Mouse (Mus musculus) embryonic stem cell, embryonic (primary cell): ENCODE measurements around the gene Sept9.

ENCODE experiments used
- CTCF ChIA-PET, 4 experiments: fragments of 300-600 bp in 2 of 4; fragments of 350-600 bp in 2 of 4; sonication (Branson Sonifier 250); formaldehyde crosslinking; loops; one replicate each; lab custom pipeline; 2022; ENCODE audit warnings: inconsistent platforms in 2 of 4; lab: Charles Lee
- POLR2A ChIA-PET, 4 experiments: fragments of 300-600 bp in 2 of 4; fragments of 350-600 bp in 2 of 4; sonication (Branson Sonifier 250); formaldehyde crosslinking; loops; one replicate each; lab custom pipeline; 2022; ENCODE audit warnings: antibody characterized with exemption in 4 of 4, inconsistent platforms in 1 of 4; lab: Charles Lee

The Sept9 gene

GRCm38 (mm10) chr11:117259178-117259960, 59.9 kb downstream of the Sept9 start:
- ChIA-PET POLR2A (interaction anchor here in 1 of 4 experiments (1.8 kb wide), 1 partner anchor 8 kb away, joined by 4 read pairs; no protein-coding TSS in a partner anchor), CTCF (interaction anchor here in 3 of 4 experiments (0.6 to 1.4 kb wide), 8 partner anchors 13 to 604 kb away, joined by 3 to 4 read pairs (median 3); no protein-coding TSS in a partner anchor)

- POLR2A ChIA-PET = interaction anchor here in 2 of 4 experiments (0.7 to 1.8 kb wide), 2 partner anchors 10 to 98 kb away, joined by 3 to 4 read pairs; no protein-coding TSS in a partner anchor
- CTCF ChIA-PET = interaction anchor here in 3 of 4 experiments (0.7 to 1.5 kb wide), 3 partner anchors 19 to 203 kb away, joined by 3 to 4 read pairs (median 3); no protein-coding TSS in a partner anchor
Measured at GRCm38 (mm10) chr11:117260631-117261030, 61.2 kb downstream of the Sept9 start.

GRCm38 (mm10) chr11:117263096-117263808, 63.8 kb downstream of the Sept9 start:
- POLR2A ChIA-PET = interaction anchor here in 3 of 4 experiments (0.6 to 1.3 kb wide), 9 partner anchors 15 to 706 kb away, joined by 3 to 14 read pairs (median 4); partner anchors contain the start of genes Socs3 (in 1 of the 3) and Tnrc6c (in 1 of the 3)
- CTCF ChIA-PET = interaction anchor here in 2 of 4 experiments (0.6 to 1.0 kb wide), 3 partner anchors 10 to 50 kb away, joined by 3 to 4 read pairs (median 3); no protein-coding TSS in a partner anchor

- POLR2A ChIA-PET = interaction anchor here in 3 of 4 experiments (0.6 to 1.3 kb wide), 9 partner anchors 9 to 227 kb away, joined by 3 to 14 read pairs (median 3); no protein-coding TSS in a partner anchor
- CTCF ChIA-PET = interaction anchor here in 3 of 4 experiments (0.6 to 1.3 kb wide), 8 partner anchors 9 to 360 kb away, joined by 3 to 6 read pairs (median 4); no protein-coding TSS in a partner anchor
Measured at GRCm38 (mm10) chr11:117264162-117265021, 64.9 kb downstream of the Sept9 start.

GRCm38 (mm10) chr11:117265270-117265980, 66.0 kb downstream of the Sept9 start:
- ChIA-PET CTCF (interaction anchor here (0.8 to 1.7 kb wide), 9 partner anchors 12 to 119 kb away, joined by 3 to 11 read pairs (median 3); no protein-coding TSS in a partner anchor), POLR2A (interaction anchor here in 3 of 4 experiments (0.7 to 1.6 kb wide), 10 partner anchors 9 to 211 kb away, joined by 3 to 5 read pairs (median 3); no protein-coding TSS in a partner anchor)

GRCm38 (mm10) chr11:117265981-117266905, 66.8 kb downstream of the Sept9 start:
- ChIA-PET POLR2A (interaction anchor here in 3 of 4 experiments (0.7 to 1.6 kb wide), 9 partner anchors 10 to 212 kb away, joined by 3 to 5 read pairs (median 3); no protein-coding TSS in a partner anchor), CTCF (interaction anchor here (0.5 to 1.7 kb wide), 10 partner anchors 16 to 119 kb away, joined by 3 to 11 read pairs (median 3); no protein-coding TSS in a partner anchor)

- CTCF ChIA-PET = interaction anchor here (0.5 to 1.7 kb wide), 11 partner anchors 25 to 118 kb away, joined by 3 to 19 read pairs (median 3); no protein-coding TSS in a partner anchor
- POLR2A ChIA-PET = interaction anchor here in 3 of 4 experiments (0.9 to 1.6 kb wide), 9 partner anchors 11 to 387 kb away, joined by 3 to 5 read pairs (median 3); partner anchors contain the start of gene Tnrc6c (in 1 of the 3)
Measured at GRCm38 (mm10) chr11:117266906-117267721, 67.7 kb downstream of the Sept9 start.

GRCm38 (mm10) chr11:117267828-117268227, 68.4 kb downstream of the Sept9 start:
- POLR2A ChIA-PET = interaction anchor here in 2 of 4 experiments (0.7 to 1.5 kb wide), 7 partner anchors 12 to 386 kb away, joined by 3 to 5 read pairs (median 3); partner anchors contain the start of gene Tnrc6c (in 1 of the 2)
- CTCF ChIA-PET = interaction anchor here (0.5 to 2.0 kb wide), 9 partner anchors 11 to 358 kb away, joined by 3 to 19 read pairs (median 3); no protein-coding TSS in a partner anchor

- ChIA-PET CTCF (interaction anchor here in 3 of 4 experiments (0.6 to 2.0 kb wide), 8 partner anchors 10 to 602 kb away, joined by 3 to 6 read pairs (median 3); no protein-coding TSS in a partner anchor), POLR2A (interaction anchor here in 3 of 4 experiments (0.6 to 1.5 kb wide), 7 partner anchors 11 to 141 kb away, joined by 3 to 4 read pairs (median 3); no protein-coding TSS in a partner anchor)
Measured at GRCm38 (mm10) chr11:117268304-117268956, 69.0 kb downstream of the Sept9 start.

- CTCF ChIA-PET = interaction anchor here in 1 of 4 experiments (0.6 to 2.0 kb wide), 6 partner anchors 9 to 116 kb away, joined by 3 to 6 read pairs (median 4); no protein-coding TSS in a partner anchor
- POLR2A ChIA-PET = interaction anchor here in 2 of 4 experiments (0.6 to 1.5 kb wide), 4 partner anchors 11 to 66 kb away, joined by 3 to 4 read pairs (median 3); no protein-coding TSS in a partner anchor
Measured at GRCm38 (mm10) chr11:117269053-117269702, 69.7 kb downstream of the Sept9 start.

- ChIA-PET CTCF (interaction anchor here in 2 of 4 experiments (0.5 to 2.0 kb wide), 4 partner anchors 9 to 1303 kb away, joined by 3 to 6 read pairs (median 4); no protein-coding TSS in a partner anchor), POLR2A (no interaction called here)
Measured at GRCm38 (mm10) chr11:117269946-117270345, 70.5 kb downstream of the Sept9 start.

- ChIA-PET CTCF (interaction anchor here (0.6 to 1.7 kb wide), 9 partner anchors 20 to 247 kb away, joined by 3 to 5 read pairs (median 3); no protein-coding TSS in a partner anchor), POLR2A (interaction anchor here (0.6 to 2.9 kb wide), 7 partner anchors 10 to 362 kb away, joined by 3 to 11 read pairs (median 6); no protein-coding TSS in a partner anchor)
Measured at GRCm38 (mm10) chr11:117274973-117275372, 75.5 kb downstream of the Sept9 start.

GRCm38 (mm10) chr11:117275999-117276398, 76.5 kb downstream of the Sept9 start:
- CTCF ChIA-PET = interaction anchor here in 3 of 4 experiments (0.5 to 1.7 kb wide), 7 partner anchors 37 to 1561 kb away, joined by 3 to 5 read pairs (median 3); no protein-coding TSS in a partner anchor
- POLR2A ChIA-PET = interaction anchor here in 3 of 4 experiments (0.8 to 2.9 kb wide), 6 partner anchors 9 to 16 kb away, joined by 3 to 11 read pairs (median 7); no protein-coding TSS in a partner anchor
